Mouse (Mus musculus) heart, postnatal 0 days (tissue): ENCODE measurements around the gene Rad50.

Experiments used
- CTCF ChIP-seq: IDR thresholded peaks from 2 replicates; pipeline ENCODE4 v1.5.1; 2016; ENCODE audit warnings: antibody characterized with exemption, control low read depth, low read depth
- EP300 ChIP-seq: IDR thresholded peaks from 2 replicates; pipeline ENCODE4 v1.6.1; 2016; ENCODE audit warnings: antibody characterized with exemption, low read depth

GRCm38 (mm10) chr11:53633644-53634043, 73.5 kb downstream of the Rad50 start:
- TF ChIP-seq CTCF: no peak
- no peak for TF ChIP-seq EP300
